Mouse (Mus musculus): ENCODE measurements around the gene Lad1. TPM values are rescaled to one million over a fixed set of nuclear protein-coding genes. Genes with fewer than 3 reads are reported as not detected.

The Lad1 gene
- polyA plus RNA-seq, 1 experiment from 2014 or later: 0.30 TPM

Other genes starting within 250 kb of the Lad1 start
- gene Nav1, start 211.3 kb upstream of the Lad1 start, polyA plus RNA-seq (2015; fragmentation: Nextera tagmentation; extraction: Ambion mirVana): 1.0 and 1.2 TPM in 2 replicates
- gene Csrp1, start 98.5 kb upstream of the Lad1 start, polyA plus RNA-seq (2015; fragmentation: Nextera tagmentation; extraction: Ambion mirVana): 32.7 and 33.8 TPM in 2 replicates
- 6.2 and 6.7 TPM in 2 replicates for gene Phlda3, start 52.5 kb upstream of the Lad1 start, polyA plus RNA-seq (2015; fragmentation: Nextera tagmentation; extraction: Ambion mirVana)
- gene Tnni1, start 39.2 kb upstream of the Lad1 start, polyA plus RNA-seq (2015; fragmentation: Nextera tagmentation; extraction: Ambion mirVana): 15.5 and 23.2 TPM in 2 replicates
- gene Tnnt2, start 17.8 kb downstream of the Lad1 start, polyA plus RNA-seq (2015; fragmentation: Nextera tagmentation; extraction: Ambion mirVana): 8.0 and 11.4 TPM in 2 replicates
- gene Pkp1, start 100.6 kb downstream of the Lad1 start, polyA plus RNA-seq (2015; fragmentation: Nextera tagmentation; extraction: Ambion mirVana): 0.05 TPM in 1 of 2 replicates, not detected in the other
- gene Igfn1, start 187.7 kb downstream of the Lad1 start, polyA plus RNA-seq (2015; fragmentation: Nextera tagmentation; extraction: Ambion mirVana): not detected in 2 replicates
- gene Tmem9, start 189.6 kb downstream of the Lad1 start, polyA plus RNA-seq (2015; fragmentation: Nextera tagmentation; extraction: Ambion mirVana): 81.4 and 95.3 TPM in 2 replicates
- gene Ascl5, start 232.2 kb downstream of the Lad1 start, polyA plus RNA-seq (2015; fragmentation: Nextera tagmentation; extraction: Ambion mirVana): not detected in 2 replicates
- gene Cacna1s, start 234.2 kb downstream of the Lad1 start, polyA plus RNA-seq (2015; fragmentation: Nextera tagmentation; extraction: Ambion mirVana): 0.36 and 0.52 TPM in 2 replicates